Mouse (Mus musculus): ENCODE data around the gene Wrb.

DNA sequence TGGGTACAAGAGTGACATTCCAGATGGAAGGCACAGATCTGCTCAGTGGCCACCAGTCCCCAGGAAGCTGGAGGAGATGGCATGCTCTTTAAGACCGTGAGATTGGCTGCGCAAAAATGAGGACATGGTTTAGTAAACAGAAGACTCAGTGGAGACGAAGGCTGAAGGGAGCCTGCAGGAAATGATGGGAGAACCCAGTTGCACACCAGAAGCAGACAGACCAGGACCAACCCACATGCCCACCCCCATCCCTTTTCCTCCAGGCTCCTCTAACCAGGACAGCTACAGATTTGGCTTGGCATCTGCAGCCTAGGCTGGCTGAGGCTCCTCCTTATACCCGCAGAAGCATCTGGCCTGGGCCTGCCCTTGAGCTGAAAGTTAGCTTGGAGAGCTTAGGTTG, 16.1 kb downstream of the Wrb start:
- TF ChIP-seq CTCF (IDR thresholded peaks at IDR 0.05; ENCODE audit: low read depth, low read length), result no peak
- no peak for TF ChIP-seq POLR2A (IDR thresholded peaks at IDR 0.05; ENCODE audit: insufficient read depth, low read length)
- TF ChIP-seq EP300 (IDR thresholded peaks at IDR 0.05; ENCODE audit: insufficient read depth, low read depth, low read length), result no peak
